Mouse (Mus musculus): Measurements from ENCODE around the gene Dok5. TPM values are rescaled to one million over a fixed set of nuclear protein-coding genes. Genes with fewer than 3 reads are reported as not detected.

Gene Dok5
- total RNA-seq, 4 experiments from 2014 or later, result 0.86 to 2.9 (median 2.3) TPM

GRCm38 (mm10) chr2:170926237-170926636 lies 194.6 kb downstream of the Dok5 start:
- no peak for DNase-seq (ENCODE audit: low spot score in 2 of 2)

Other genes with a start within 250 kb of the Dok5 start
- gene Pfdn4, start 235.4 kb upstream of the Dok5 start, total RNA-seq (2022), result 10 to 100 TPM in 3 of 4 experiments, 1 to 10 TPM in 1; 8.3 to 15.2 (median 10.4) TPM
- not detected for gene Cyp24a1, start 234.7 kb upstream of the Dok5 start, total RNA-seq (2022)
- gene 4930470P17Rik, start 129.8 kb upstream of the Dok5 start, total RNA-seq (2022), result not detected